Mouse (Mus musculus) frontal cortex, postnatal 36 days (tissue): ENCODE results near the gene Msto1.
A peak's percentile ranks its signal among the peaks of the same experiment; 100 is the strongest.
"Not testable (repeated sequence)": the region's sequence is repeated elsewhere in the genome, so short reads cannot be mapped to it uniquely, and the experiment has no call there.

ENCODE experiments used
- DNase-seq, 2 experiments: peaks; one replicate each; pipeline ENCODE4 v3.0.0; 2022; ENCODE audit warnings: low spot score in 2 of 2

Msto1 gene

GRCm38 (mm10) chr3:88905209-88905608 is 8.6 kb downstream of the Msto1 start:
- DNase-seq = no peak

GRCm38 (mm10) chr3:88904803-88905202 is 9.0 kb downstream of the Msto1 start:
- DNase-seq = no peak

GRCm38 (mm10) chr3:88893011-88893410 is 20.8 kb downstream of the Msto1 start:
- not testable (repeated sequence) for DNase-seq

GRCm38 (mm10) chr3:88882536-88882935 is 31.3 kb downstream of the Msto1 start:
- DNase-seq = not testable (repeated sequence)

GRCm38 (mm10) chr3:88868449-88868848 is 45.4 kb downstream of the Msto1 start:
- not testable (repeated sequence) for DNase-seq

GRCm38 (mm10) chr3:88867177-88867576 is 46.6 kb downstream of the Msto1 start:
- DNase-seq = not testable (repeated sequence)

GRCm38 (mm10) chr3:88866735-88867134 is 47.1 kb downstream of the Msto1 start:
- DNase-seq = peak; percentile 11 to 13

- no peak for DNase-seq
These were observed 51.7 kb downstream of the Msto1 start for GRCm38 (mm10) chr3:88862129-88862528.

GRCm38 (mm10) chr3:88855837-88856236 is 58.0 kb downstream of the Msto1 start:
- no peak for DNase-seq
